ENCODE assay signal across 8 mouse cellular contexts in the genomic region with DNA sequence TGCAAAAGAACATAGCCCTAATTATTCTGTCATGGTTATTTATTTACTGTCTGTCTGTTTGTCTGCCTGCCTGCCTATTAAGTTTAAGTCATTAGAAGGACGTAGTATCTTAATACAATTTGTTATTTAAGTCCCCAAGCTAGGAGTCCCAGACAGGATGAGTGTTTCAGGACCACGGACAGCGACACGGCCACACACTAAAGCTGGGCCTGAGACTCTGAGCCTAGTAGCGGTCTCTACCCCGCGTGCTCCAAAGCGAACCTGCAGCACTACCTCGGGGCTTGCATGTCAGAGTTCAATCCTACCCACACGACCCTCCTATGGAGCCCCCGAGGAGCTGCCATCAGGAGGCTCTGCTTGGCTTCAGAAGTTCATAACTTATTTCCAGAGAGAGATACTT. TPM values are rescaled to one million over a fixed set of nuclear protein-coding genes. Genes with fewer than 3 reads are reported as not detected.
DNase-seq lines count a peak whose midpoint lies in the region; ATAC-seq lines count a peak whose summit lies in the region.

No protein-coding gene starts in this region.

- ATAC-seq in intestine, embryonic 14.5 days (replicated peaks; ENCODE audit: low FRiP score, low TSS enrichment, low read depth): no peak
- ATAC-seq in intestine, embryonic 15.5 days: no peak
- ATAC-seq in liver, embryonic 13.5 days (ENCODE audit: low read depth): no peak

- H3K4me1 ChIP-seq in intestine, embryonic 14.5 days (replicated peaks; ENCODE audit: control insufficient read depth, insufficient read depth, low read length): no peaks in the 10 kb centered on the region
- H3K4me1 ChIP-seq in intestine, embryonic 15.5 days (replicated peaks): 0 out of 2 replicates have a peak, but pooled peaks cover 4% of the 10 kb centered on the region
- H3K4me1 ChIP-seq in liver, embryonic 13.5 days (replicated peaks): peaks cover 25% of the 10 kb centered on the region

- intact Hi-C loops in heart, postnatal 14 days (cut with DNase I): no loop called here

- H3K27me3 ChIP-seq in intestine, embryonic 14.5 days (replicated peaks; ENCODE audit: control insufficient read depth, insufficient read depth, low read length): peaks cover 20% of the 10 kb centered on the region
- peaks cover 28% of the 10 kb centered on the region for H3K27me3 ChIP-seq in intestine, embryonic 15.5 days (replicated peaks)
- H3K27me3 ChIP-seq in liver, embryonic 13.5 days: peaks cover 32% of the 10 kb centered on the region

- H3K4me3 ChIP-seq in intestine, embryonic 14.5 days (ENCODE audit: low read depth, low read length): no peak overlapping the region
- H3K4me3 ChIP-seq in intestine, embryonic 15.5 days (replicated peaks): no peak overlapping the region
- H3K4me3 ChIP-seq in liver, embryonic 13.5 days (replicated peaks): no peak overlapping the region

- H3K36me3 ChIP-seq in intestine, embryonic 14.5 days (ENCODE audit: control insufficient read depth, insufficient read depth, low read length): no peaks in the 10 kb centered on the region
- H3K36me3 ChIP-seq in intestine, embryonic 15.5 days: no peaks in the 10 kb centered on the region
- H3K36me3 ChIP-seq in liver, embryonic 13.5 days: no peaks in the 10 kb centered on the region

- DNase-seq in intestine, embryonic 14.5 days (ENCODE audit: low spot score): peak; percentile 97
- DNase-seq in adrenal gland, adult 18-20 months (ENCODE audit: low spot score in 2 of 2): peak; percentile 65 to 73
- peak; percentile 83 to 88 for DNase-seq in heart, postnatal 14 days
- DNase-seq in liver, embryonic 13.5 days: peak; percentile 43
- peak; percentile 77 for DNase-seq in ovary, postnatal 36 days (ENCODE audit: low spot score)
- peak; percentile 71 for DNase-seq in yolk sac, embryonic 10.5 days (ENCODE audit: low spot score)
- no peak for DNase-seq in cerebellum, adult 9-10 months

- no peak overlapping the region for H3K4me2 ChIP-seq in intestine, embryonic 14.5 days (ENCODE audit: low read length)
- no peak overlapping the region for H3K4me2 ChIP-seq in intestine, embryonic 15.5 days (replicated peaks)
- peak overlapping the region; percentile 29 for H3K4me2 ChIP-seq in liver, embryonic 13.5 days

- no peak overlapping the region for H3K27ac ChIP-seq in intestine, embryonic 14.5 days (ENCODE audit: low read depth)
- no peak overlapping the region for H3K27ac ChIP-seq in intestine, embryonic 15.5 days
- H3K27ac ChIP-seq in liver, embryonic 13.5 days: no peak overlapping the region

- H3K9ac ChIP-seq in intestine, embryonic 14.5 days (ENCODE audit: low read length): no peak overlapping the region
- no peak overlapping the region for H3K9ac ChIP-seq in intestine, embryonic 15.5 days
- no peak overlapping the region for H3K9ac ChIP-seq in liver, embryonic 13.5 days

- no peaks in the 10 kb centered on the region for H3K9me3 ChIP-seq in intestine, embryonic 14.5 days (ENCODE audit: control insufficient read depth, low read length)
- no peaks in the 10 kb centered on the region for H3K9me3 ChIP-seq in intestine, embryonic 15.5 days
- H3K9me3 ChIP-seq in liver, embryonic 13.5 days (replicated peaks): no peaks in the 10 kb centered on the region

- 2% methylated on average over 11 of the region's 11 CpGs for WGBS in intestine, embryonic 14.5 days
- WGBS in intestine, embryonic 15.5 days: 3% methylated on average over 11 of the region's 11 CpGs
- 4% methylated on average over 11 of the region's 11 CpGs for WGBS in liver, embryonic 13.5 days (ENCODE audit: insufficient replicate concordance)

RNA-seq across cellular contexts. Expression of a gene that starts 4.2 kb away (rescaled TPM):
- 7.0 and 14.3 TPM in 2 replicates for polyA plus RNA-seq in intestine, embryonic 14.5 days (2014; fragmentation: Nextera tagmentation; extraction: Ambion mirVana)
- polyA plus RNA-seq in intestine, embryonic 15.5 days (2015; fragmentation: Nextera tagmentation; extraction: Ambion mirVana): 26.2 and 27.3 TPM in 2 replicates
- 1,000 to 10,000 TPM; 1,717 to 1,814 TPM for total RNA-seq in adrenal gland, adult 18-20 months (2021)
- under 1 TPM in 1 of 2 experiments, not detected in 1; 0.15 TPM for total RNA-seq in heart, postnatal 14 days (2021)
- 1.3 and 1.7 TPM in 2 replicates for polyA plus RNA-seq in liver, embryonic 13.5 days (2015; fragmentation: Nextera tagmentation; extraction: Ambion mirVana)
